Mouse (Mus musculus) olfactory bulb, adult 2 months (tissue): Measurements from ENCODE around the gene Hoxb2.
A peak's percentile ranks its signal among the peaks of the same experiment; 100 is the strongest.

Source experiments
- CTCF ChIP-seq: fragments of 200-500 bp; IDR thresholded peaks from 2 replicates; pipeline ENCODE4 v1.5.1; 2012; ENCODE audit warnings: low read depth, mild to moderate bottlenecking, low read length, moderate library complexity; ENCODE audit not compliant: insufficient read depth
- POLR2A ChIP-seq: fragments of 200-500 bp; IDR thresholded peaks from 2 replicates; pipeline ENCODE4 v1.6.1; 2012; ENCODE audit warnings: mild to moderate bottlenecking, low read depth, low read length, moderate library complexity; ENCODE audit not compliant: insufficient read depth

DNA sequence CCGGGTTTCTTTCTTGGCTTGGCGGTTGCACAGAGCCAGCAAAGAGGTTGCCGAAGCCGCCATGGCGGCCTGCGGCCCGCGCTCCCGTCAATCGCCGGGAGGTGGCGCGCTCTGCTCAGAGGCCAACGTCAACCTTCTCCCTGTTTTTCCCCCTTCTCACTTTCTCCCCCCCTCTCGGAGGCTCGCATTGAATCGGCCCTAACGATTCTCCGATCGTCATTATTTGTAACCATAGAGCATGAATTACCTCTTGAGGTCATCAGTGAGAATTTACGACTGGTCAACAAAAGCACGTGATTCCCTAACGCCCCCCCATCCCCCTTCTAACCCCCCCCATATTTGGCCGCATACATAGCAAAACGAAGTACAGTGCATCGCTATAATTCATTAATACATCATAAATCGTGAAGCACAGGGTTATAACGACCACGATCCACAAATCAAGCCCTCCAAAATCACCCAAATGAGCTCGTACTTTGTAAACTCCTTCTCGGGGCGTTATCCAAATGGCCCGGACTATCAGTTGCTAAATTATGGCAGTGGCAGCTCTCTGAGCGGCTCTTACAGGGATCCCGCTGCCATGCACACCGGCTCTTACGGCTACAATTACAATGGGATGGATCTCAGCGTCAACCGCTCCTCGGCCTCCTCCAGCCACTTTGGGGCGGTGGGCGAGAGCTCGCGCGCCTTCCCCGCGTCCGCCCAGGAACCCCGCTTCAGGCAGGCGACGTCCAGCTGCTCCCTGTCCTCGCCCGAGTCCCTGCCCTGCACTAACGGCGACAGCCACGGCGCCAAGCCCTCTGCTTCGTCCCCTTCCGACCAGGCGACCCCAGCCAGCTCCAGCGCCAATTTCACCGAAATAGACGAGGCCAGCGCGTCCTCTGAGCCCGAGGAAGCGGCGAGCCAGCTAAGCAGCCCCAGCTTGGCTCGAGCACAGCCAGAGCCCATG is 46.9 kb upstream of the Hoxb2 start, which contains the start of gene Hoxb5:
- peak; percentile 38; the same call in 1 of the 2 replicates for TF ChIP-seq CTCF
- TF ChIP-seq POLR2A = no peak
